Comparison of ENCODE assay signal across 25 mouse cellular contexts in the genomic region with DNA sequence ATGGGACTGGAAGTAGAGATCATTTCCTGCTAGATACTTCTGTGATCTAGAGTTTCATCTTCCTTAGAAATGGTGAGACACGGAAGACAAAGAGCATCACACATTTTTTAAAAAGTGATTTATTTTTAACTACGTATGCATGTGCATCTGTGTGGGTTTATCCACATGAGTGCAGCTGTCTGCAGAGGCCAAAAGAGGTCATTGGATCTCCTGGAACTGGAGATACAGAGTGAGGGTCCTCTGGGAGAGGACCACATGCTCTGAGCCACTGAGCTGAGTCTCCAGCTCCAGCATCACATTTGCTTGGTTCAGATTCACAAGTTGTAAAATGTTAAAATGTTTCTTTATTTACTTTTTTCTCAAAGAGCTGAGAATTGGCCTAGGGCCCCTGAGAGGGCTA.
"Had no signal": no experiment of that assay in that cellular context is flagged by ENCODE, and none has a peak within 500 bp of the region (broad histone marks: within the 10 kb centered on the region; RNA-seq: fewer than 3 reads in every experiment).

No protein-coding gene starts in this region.

- H3K4me1 ChIP-seq: liver, embryonic 12.5 days had no signal

- H3K9ac ChIP-seq: hindbrain, embryonic 12.5 days; hindbrain, embryonic 14.5 days; intestine, embryonic 15.5 days; kidney, embryonic 15.5 days; liver, embryonic 12.5 days; liver, embryonic 14.5 days had no signal

- H3K36me3 ChIP-seq: hindbrain, embryonic 10.5 days; hindbrain, embryonic 12.5 days; intestine, embryonic 15.5 days; kidney, embryonic 15.5 days; liver, embryonic 12.5 days had no signal

- H3K9me3 ChIP-seq: hindbrain, embryonic 10.5 days; hindbrain, embryonic 12.5 days; intestine, embryonic 15.5 days; kidney, embryonic 15.5 days; liver, embryonic 12.5 days had no signal

- H3K4me2 ChIP-seq: heart, embryonic 11.5 days; hindbrain, embryonic 12.5 days; hindbrain, embryonic 14.5 days; intestine, embryonic 15.5 days; kidney, embryonic 15.5 days; liver, embryonic 12.5 days had no signal

- DNase-seq: gastrocnemius, adult 2 months; gastrocnemius, postnatal 10 days; gastrocnemius, postnatal 25 days; heart, postnatal 10 days; heart, postnatal 4 days; kidney, adult 11 months; kidney, adult 2 months; kidney, adult 9 months; kidney, postnatal 14 days; kidney, postnatal 36 days; layer of hippocampus, adult 9-11 months; layer of hippocampus, postnatal 36 days; left cerebral cortex, postnatal 4 days had no signal

- H3K27me3 ChIP-seq: hindbrain, embryonic 12.5 days; intestine, embryonic 15.5 days; kidney, embryonic 15.5 days; liver, embryonic 12.5 days had no signal

- ATAC-seq: hindbrain, embryonic 16.5 days; inflammation-experienced regulatory T-cells, adult 6 months; intestine, embryonic 15.5 days; liver, embryonic 12.5 days had no signal

- H3K4me3 ChIP-seq: gastrocnemius, adult 2 months; heart, adult 2 months; hindbrain, embryonic 10.5 days; hindbrain, embryonic 12.5 days; intestine, embryonic 15.5 days; kidney, embryonic 15.5 days; liver, embryonic 12.5 days had no signal

- H3K27ac ChIP-seq: hindbrain, embryonic 10.5 days; hindbrain, embryonic 12.5 days; hindbrain, embryonic 14.5 days; intestine, embryonic 15.5 days; kidney, embryonic 15.5 days; kidney, postnatal 0 days; liver, embryonic 12.5 days; liver, embryonic 14.5 days had no signal
